Mouse (Mus musculus): ENCODE data around the gene Rfc4.

The Rfc4 gene

GRCm38 (mm10) chr16:23127673-23128375 lies at the start of gene Rfc4:
TSS of gene Rfc4 (minus strand) at chr16:23127737.
- no peaks in the 10 kb centered on the region; the same call in 1 of the 2 replicates for H3K36me3 ChIP-seq (ENCODE audit: control insufficient read depth, insufficient read depth, low read length, poor library complexity, severe bottlenecking)
- H3K27me3 ChIP-seq (ENCODE audit: control insufficient read depth, insufficient read depth, low read length, poor library complexity, severe bottlenecking) = no peaks in the 10 kb centered on the region
- peak; percentile 92 for DNase-seq (ENCODE audit: low read depth, low spot score)

GRCm38 (mm10) chr16:23175956-23176355 lies 48.4 kb upstream of the Rfc4 start:
- Histone ChIP-seq H3K36me3 (ENCODE audit: control insufficient read depth, insufficient read depth, low read length, poor library complexity, severe bottlenecking) (no peaks in the 10 kb centered on the region), H3K27me3 (ENCODE audit: control insufficient read depth, insufficient read depth, low read length, poor library complexity, severe bottlenecking) (no peaks in the 10 kb centered on the region)
- no peak for DNase-seq (ENCODE audit: low read depth, low spot score)

GRCm38 (mm10) chr16:23174855-23175254 lies 47.3 kb upstream of the Rfc4 start:
- Histone ChIP-seq H3K36me3 (ENCODE audit: control insufficient read depth, insufficient read depth, low read length, poor library complexity, severe bottlenecking) (no peaks in the 10 kb centered on the region), H3K27me3 (ENCODE audit: control insufficient read depth, insufficient read depth, low read length, poor library complexity, severe bottlenecking) (no peaks in the 10 kb centered on the region)
- no peak for DNase-seq (ENCODE audit: low read depth, low spot score)

DNA sequence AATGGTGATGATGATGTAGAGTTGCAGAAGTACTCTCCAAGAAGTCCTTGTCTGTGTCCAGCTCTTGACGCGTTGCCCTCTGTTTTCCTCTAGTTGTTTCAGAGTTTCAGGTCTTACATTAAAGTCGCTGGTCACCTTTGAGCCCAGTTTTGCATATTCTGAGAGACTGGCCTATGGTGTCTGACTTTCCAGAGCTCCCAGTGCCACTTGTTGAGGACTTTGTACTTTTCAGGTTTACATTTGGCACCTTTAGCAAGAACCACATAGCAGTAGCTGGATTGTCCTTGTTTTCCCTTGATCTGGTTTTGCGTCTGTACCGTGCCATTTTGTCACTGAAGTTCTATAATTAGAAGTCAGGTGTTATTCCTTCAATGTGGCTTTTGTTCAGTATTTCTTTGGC lies 46.4 kb upstream of the Rfc4 start:
- H3K27me3 ChIP-seq (ENCODE audit: control insufficient read depth, insufficient read depth, low read length, poor library complexity, severe bottlenecking) = no peaks in the 10 kb centered on the region
- DNase-seq (ENCODE audit: low read depth, low spot score) = no peak
- H3K36me3 ChIP-seq (ENCODE audit: control insufficient read depth, insufficient read depth, low read length, poor library complexity, severe bottlenecking) = no peaks in the 10 kb centered on the region

DNA sequence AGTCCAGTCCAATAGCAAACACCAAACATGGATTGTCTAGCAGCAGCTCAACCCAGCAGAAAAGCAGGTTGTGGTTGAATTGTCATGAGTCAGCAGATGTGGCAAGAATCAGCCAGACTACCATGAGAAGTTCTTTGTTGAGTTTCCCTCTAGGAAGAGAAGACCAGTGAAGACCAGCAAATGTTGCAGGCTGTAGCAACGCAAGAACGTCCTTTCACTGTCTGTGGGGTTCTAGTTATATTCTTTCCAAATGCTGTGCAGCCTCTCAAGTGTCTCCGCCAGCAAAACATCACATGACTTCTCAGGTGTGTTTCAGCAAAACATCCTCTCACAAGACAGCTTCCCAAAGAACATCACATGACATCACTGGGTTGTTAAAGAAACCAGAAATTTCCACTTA lies 43.3 kb upstream of the Rfc4 start:
- H3K36me3 ChIP-seq (ENCODE audit: control insufficient read depth, insufficient read depth, low read length, poor library complexity, severe bottlenecking) = no peaks in the 10 kb centered on the region
- no peaks in the 10 kb centered on the region for H3K27me3 ChIP-seq (ENCODE audit: control insufficient read depth, insufficient read depth, low read length, poor library complexity, severe bottlenecking)
- DNase-seq (ENCODE audit: low read depth, low spot score) = no peak

DNA sequence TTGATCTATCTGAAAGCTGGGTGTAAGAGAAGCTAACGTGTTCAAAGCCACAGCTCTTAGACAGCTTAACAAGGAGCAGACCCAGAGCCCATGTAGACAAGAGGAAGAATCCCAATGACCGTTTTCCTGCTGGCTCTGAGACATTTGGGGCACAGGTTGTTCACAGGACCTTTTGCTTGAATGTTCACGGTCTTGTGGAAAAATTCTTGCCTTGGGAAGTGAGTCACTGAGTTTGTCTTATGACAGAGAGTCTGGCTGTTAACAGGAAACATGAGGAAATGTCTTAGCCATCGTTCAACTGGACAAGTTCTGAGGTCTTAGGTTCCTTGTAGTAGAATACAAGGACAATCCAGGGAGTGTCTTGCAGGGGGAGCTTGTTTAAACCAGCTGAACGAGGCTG lies 39.5 kb upstream of the Rfc4 start:
- no peak for DNase-seq (ENCODE audit: low read depth, low spot score)

GRCm38 (mm10) chr16:23166646-23167045 lies 39.1 kb upstream of the Rfc4 start:
- DNase-seq (ENCODE audit: low read depth, low spot score) = no peak
- Histone ChIP-seq H3K27me3 (ENCODE audit: control insufficient read depth, insufficient read depth, low read length, poor library complexity, severe bottlenecking) (no peaks in the 10 kb centered on the region), H3K36me3 (ENCODE audit: control insufficient read depth, insufficient read depth, low read length, poor library complexity, severe bottlenecking) (no peaks in the 10 kb centered on the region)

More for the DNA sequence above, 39.5 kb upstream of the Rfc4 start:
- no peaks in the 10 kb centered on the region for H3K36me3 ChIP-seq (ENCODE audit: control insufficient read depth, insufficient read depth, low read length, poor library complexity, severe bottlenecking)
- no peaks in the 10 kb centered on the region for H3K27me3 ChIP-seq (ENCODE audit: control insufficient read depth, insufficient read depth, low read length, poor library complexity, severe bottlenecking)

DNA sequence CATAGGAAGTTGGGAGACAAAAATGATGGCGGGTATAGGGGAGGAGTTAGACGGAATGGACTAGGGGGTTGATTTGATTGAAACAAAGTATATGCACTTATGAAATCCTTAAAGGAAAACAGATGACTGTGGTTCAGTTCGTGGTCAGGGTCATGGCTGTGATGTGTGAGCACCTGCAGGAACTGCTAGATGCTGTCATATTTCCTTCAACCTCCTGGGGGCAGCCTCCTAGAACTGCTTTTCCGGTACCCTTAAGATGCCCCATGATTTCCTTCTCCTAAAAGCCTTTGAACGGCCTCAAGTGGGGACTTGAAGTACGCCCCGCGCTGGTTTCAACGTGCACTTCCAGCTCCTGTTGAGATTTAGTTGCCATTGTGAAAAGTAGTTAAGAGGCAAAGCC lies 37.9 kb upstream of the Rfc4 start:
- peak; percentile 59 for DNase-seq (ENCODE audit: low read depth, low spot score)
- H3K27me3 ChIP-seq (ENCODE audit: control insufficient read depth, insufficient read depth, low read length, poor library complexity, severe bottlenecking) = no peaks in the 10 kb centered on the region
- no peaks in the 10 kb centered on the region for H3K36me3 ChIP-seq (ENCODE audit: control insufficient read depth, insufficient read depth, low read length, poor library complexity, severe bottlenecking)

DNA sequence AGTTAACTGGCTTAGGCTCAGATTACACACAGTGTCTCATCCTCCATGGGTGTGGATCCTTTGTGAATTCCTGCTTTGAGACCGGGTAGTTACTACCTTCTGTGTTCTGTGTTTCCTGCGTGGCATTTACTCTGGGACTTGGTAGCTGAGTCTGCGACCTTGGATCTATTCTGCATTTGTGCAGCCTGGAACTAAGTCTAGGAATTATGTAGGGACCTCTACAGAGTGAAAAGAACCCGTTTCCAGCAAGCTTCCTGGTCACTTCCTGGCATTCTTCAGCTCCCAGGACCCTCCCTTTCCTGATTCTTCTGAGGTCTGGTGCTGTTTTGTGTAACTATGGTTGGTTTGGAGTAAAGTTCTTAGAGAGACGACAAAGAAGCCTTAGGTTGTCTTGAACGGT lies 36.9 kb upstream of the Rfc4 start:
- Histone ChIP-seq H3K27me3 (ENCODE audit: control insufficient read depth, insufficient read depth, low read length, poor library complexity, severe bottlenecking) (no peaks in the 10 kb centered on the region), H3K36me3 (ENCODE audit: control insufficient read depth, insufficient read depth, low read length, poor library complexity, severe bottlenecking) (no peaks in the 10 kb centered on the region)
- no peak for DNase-seq (ENCODE audit: low read depth, low spot score)

DNA sequence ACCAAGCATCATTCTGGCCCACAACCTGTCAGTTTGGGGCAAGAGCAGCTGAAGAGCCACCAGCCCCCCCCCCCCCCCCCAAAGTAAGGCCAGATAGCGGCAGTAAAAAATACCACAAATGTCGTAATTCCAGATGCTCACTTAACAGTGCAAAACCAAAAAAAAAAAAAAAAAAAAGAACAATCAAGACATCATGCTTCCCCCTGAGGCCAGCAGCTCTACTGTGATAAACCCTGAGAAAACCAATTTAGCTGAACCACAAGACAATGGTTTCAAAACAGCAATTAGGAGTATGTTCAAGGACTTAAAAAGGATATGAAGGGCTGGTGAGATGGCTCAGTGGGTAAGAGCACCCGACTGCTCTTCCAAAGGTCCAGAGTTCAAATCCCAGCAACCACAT lies 34.6 kb upstream of the Rfc4 start:
- DNase-seq (ENCODE audit: low read depth, low spot score) = no peak
- Histone ChIP-seq H3K36me3 (ENCODE audit: control insufficient read depth, insufficient read depth, low read length, poor library complexity, severe bottlenecking) (no peaks in the 10 kb centered on the region), H3K27me3 (ENCODE audit: control insufficient read depth, insufficient read depth, low read length, poor library complexity, severe bottlenecking) (no peaks in the 10 kb centered on the region)

GRCm38 (mm10) chr16:23159749-23160148 lies 32.2 kb upstream of the Rfc4 start:
- H3K36me3 ChIP-seq (ENCODE audit: control insufficient read depth, insufficient read depth, low read length, poor library complexity, severe bottlenecking) = no peaks in the 10 kb centered on the region
- H3K27me3 ChIP-seq (ENCODE audit: control insufficient read depth, insufficient read depth, low read length, poor library complexity, severe bottlenecking) = no peaks in the 10 kb centered on the region
- no peak for DNase-seq (ENCODE audit: low read depth, low spot score)

DNA sequence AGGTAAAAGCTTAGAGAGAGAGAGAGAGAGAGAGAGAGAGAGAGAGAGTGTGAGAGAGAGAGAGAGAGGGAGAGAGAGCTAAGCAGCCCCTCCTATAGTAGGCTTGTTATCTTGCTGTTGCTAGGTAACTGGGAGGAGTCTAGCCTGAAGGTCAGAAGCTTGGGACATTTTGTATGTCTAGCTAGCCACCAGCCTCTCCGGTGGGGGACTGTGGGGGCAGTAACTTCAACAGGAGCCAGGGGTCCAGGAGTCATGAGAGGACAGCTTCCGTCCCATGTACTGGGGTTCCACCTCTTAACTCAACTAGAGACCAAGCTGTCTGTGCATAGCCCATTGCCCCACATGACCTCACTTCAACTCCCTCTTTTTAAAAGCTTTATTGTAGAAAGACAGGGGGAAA lies 31.4 kb upstream of the Rfc4 start:
- no peaks in the 10 kb centered on the region for H3K36me3 ChIP-seq (ENCODE audit: control insufficient read depth, insufficient read depth, low read length, poor library complexity, severe bottlenecking)
- no peaks in the 10 kb centered on the region for H3K27me3 ChIP-seq (ENCODE audit: control insufficient read depth, insufficient read depth, low read length, poor library complexity, severe bottlenecking)
- no peak for DNase-seq (ENCODE audit: low read depth, low spot score)

DNA sequence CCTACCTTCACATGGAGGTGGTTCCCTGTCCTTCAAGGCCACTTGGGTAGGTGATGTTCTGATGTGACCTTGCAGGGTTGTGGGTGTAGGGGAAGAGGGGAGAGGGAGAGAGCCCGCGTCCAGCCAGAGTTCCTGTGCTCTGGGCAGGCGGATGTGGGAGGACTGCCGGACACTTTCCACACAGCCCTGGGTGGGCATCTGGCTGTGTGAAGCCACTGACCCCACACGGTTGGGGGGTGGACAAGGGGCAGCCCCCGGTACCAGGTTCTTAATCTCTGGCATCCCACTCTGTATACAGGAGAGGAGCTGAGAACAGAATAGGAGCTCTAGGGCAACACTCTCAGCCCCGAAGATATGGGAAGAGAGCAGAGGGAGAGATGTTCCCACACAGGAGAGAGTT lies 30.8 kb upstream of the Rfc4 start:
- DNase-seq (ENCODE audit: low read depth, low spot score) = no peak
- Histone ChIP-seq H3K27me3 (ENCODE audit: control insufficient read depth, insufficient read depth, low read length, poor library complexity, severe bottlenecking) (no peaks in the 10 kb centered on the region), H3K36me3 (ENCODE audit: control insufficient read depth, insufficient read depth, low read length, poor library complexity, severe bottlenecking) (no peaks in the 10 kb centered on the region)

- Histone ChIP-seq H3K36me3 (ENCODE audit: control insufficient read depth, insufficient read depth, low read length, poor library complexity, severe bottlenecking) (no peaks in the 10 kb centered on the region), H3K27me3 (ENCODE audit: control insufficient read depth, insufficient read depth, low read length, poor library complexity, severe bottlenecking) (no peaks in the 10 kb centered on the region)
- DNase-seq (ENCODE audit: low read depth, low spot score) = no peak
Observed at GRCm38 (mm10) chr16:23157013-23157412, 29.5 kb upstream of the Rfc4 start.

DNA sequence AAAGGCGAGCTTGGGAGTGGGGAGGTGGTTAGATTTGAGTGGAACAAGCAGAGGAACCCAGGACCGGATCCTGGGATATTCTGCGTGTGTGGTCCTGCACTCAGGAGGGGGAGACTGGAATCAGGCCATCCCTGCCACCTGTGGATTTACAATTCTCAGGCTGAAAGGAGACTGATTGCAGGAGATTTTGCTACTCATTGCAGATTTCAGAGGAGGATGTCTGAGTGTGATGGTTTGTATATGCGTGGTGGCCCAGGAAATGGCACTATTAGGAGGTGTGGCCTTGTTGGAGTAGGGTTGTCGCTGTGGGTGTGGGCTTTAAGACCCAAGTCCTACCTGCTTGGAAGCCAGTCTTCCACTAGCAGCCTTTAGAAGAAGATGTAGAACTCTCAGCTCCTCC lies 26.7 kb upstream of the Rfc4 start:
- no peaks in the 10 kb centered on the region for H3K36me3 ChIP-seq (ENCODE audit: control insufficient read depth, insufficient read depth, low read length, poor library complexity, severe bottlenecking)
- no peaks in the 10 kb centered on the region for H3K27me3 ChIP-seq (ENCODE audit: control insufficient read depth, insufficient read depth, low read length, poor library complexity, severe bottlenecking)
- no peak for DNase-seq (ENCODE audit: low read depth, low spot score)

- peak; percentile 70 for DNase-seq (ENCODE audit: low read depth, low spot score)
Observed at GRCm38 (mm10) chr16:23151423-23151822, 23.9 kb upstream of the Rfc4 start.

More at GRCm38 (mm10) chr16:23151423-23151822, 23.9 kb upstream of the Rfc4 start:
- Histone ChIP-seq H3K36me3 (ENCODE audit: control insufficient read depth, insufficient read depth, low read length, poor library complexity, severe bottlenecking) (no peaks in the 10 kb centered on the region), H3K27me3 (ENCODE audit: control insufficient read depth, insufficient read depth, low read length, poor library complexity, severe bottlenecking) (no peaks in the 10 kb centered on the region)
